In the genomic region with DNA sequence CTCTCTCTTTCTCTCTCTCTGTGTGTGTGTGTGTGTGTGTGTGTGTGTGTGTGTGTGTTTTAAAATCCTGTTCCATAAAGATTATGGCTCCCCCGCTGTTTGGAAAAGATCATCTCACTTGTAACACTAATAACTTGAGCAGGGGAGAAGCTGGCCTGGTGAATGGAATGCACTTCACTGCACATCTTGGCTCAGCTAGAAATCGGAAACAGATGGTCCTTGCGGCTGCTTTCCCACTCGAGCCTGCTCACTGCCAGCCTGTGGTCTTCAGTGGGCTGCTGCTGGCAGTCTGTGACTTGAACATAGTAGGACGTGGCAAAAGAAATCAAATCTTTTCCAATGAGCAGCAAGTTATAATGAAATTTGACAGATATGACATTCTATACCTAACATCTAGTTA, we compare ENCODE assay signal across 9 mouse cellular contexts.
A peak's percentile ranks its signal among the peaks of the same experiment; 100 is the strongest.
DNase-seq lines count a peak whose midpoint lies in the region; ATAC-seq and TF ChIP-seq lines count a peak whose summit lies in the region.
"Had no signal": no experiment of that assay in that cellular context is flagged by ENCODE, and none has a peak within 500 bp of the region (broad histone marks: within the 10 kb centered on the region; RNA-seq: fewer than 3 reads in every experiment).

No protein-coding gene starts in this region.

- no peak for TF ChIP-seq CTCF in forebrain, postnatal 0 days (IDR thresholded peaks at IDR 0.05; ENCODE audit: low read depth)
- TF ChIP-seq CTCF in stomach, postnatal 0 days (IDR thresholded peaks at IDR 0.05; ENCODE audit: low read depth) = 0 out of 2 replicates have a peak, but pooled peaks have one; percentile 2
- no peak for TF ChIP-seq CTCF in heart, adult 2 months (IDR thresholded peaks at IDR 0.05)

- peak; percentile 8 to 40 for DNase-seq in left cerebral cortex, adult 18-20 months (ENCODE audit: low spot score in 2 of 2)
- DNase-seq in left cerebral cortex, adult 11 months (ENCODE audit: low spot score) = no peak
- DNase-seq in forebrain, postnatal 0 days = peak; percentile 81
- DNase-seq in left cerebral cortex, postnatal 4 days = peak; percentile 84
- no peak for DNase-seq in stomach, postnatal 0 days (ENCODE audit: low spot score)
- DNase-seq in ovary, postnatal 36 days (ENCODE audit: low spot score) = no peak
- no peak for DNase-seq in spleen, adult 12 weeks (ENCODE audit: low spot score)
- no peak for DNase-seq in heart, adult 2 months

- H3K27ac ChIP-seq in forebrain, postnatal 0 days (ENCODE audit: low read depth, low read length) = no peak overlapping the region; the same call in 1 of the 2 replicates
- H3K27ac ChIP-seq in stomach, postnatal 0 days (replicated peaks) = no peak overlapping the region
- H3K27ac ChIP-seq in heart, adult 2 months = no peak overlapping the region
- H3K27ac ChIP-seq: liver, embryonic 14.5 days had no signal

- intact Hi-C loops in left cerebral cortex, postnatal 4 days (cut with DNase I) = no loop called here
- intact Hi-C loops in heart, adult 2 months (cut with DNase I) = no loop called here

- no peak for TF ChIP-seq EP300 in stomach, postnatal 0 days (optimal IDR thresholded peaks at IDR 0.05)
- TF ChIP-seq EP300 in heart, adult 2 months (IDR thresholded peaks at IDR 0.05; ENCODE audit: insufficient read depth, low read depth, low read length) = no peak

- no peak overlapping the region for H3K4me3 ChIP-seq in forebrain, postnatal 0 days (ENCODE audit: low read depth, low read length)
- no peak overlapping the region for H3K4me3 ChIP-seq in stomach, postnatal 0 days (ENCODE audit: low read depth, low read length)
- H3K4me3 ChIP-seq in heart, adult 2 months = no peak overlapping the region

- 19% methylated on average over 5 of the region's 5 CpGs for WGBS in forebrain, postnatal 0 days
- WGBS in stomach, postnatal 0 days = 25% methylated on average over 5 of the region's 5 CpGs
- 39% methylated on average over 5 of the region's 5 CpGs for WGBS in heart, adult 2 months

- no peak overlapping the region for H3K4me2 ChIP-seq in forebrain, postnatal 0 days (ENCODE audit: low read depth)
- no peak overlapping the region for H3K4me2 ChIP-seq in stomach, postnatal 0 days (replicated peaks; ENCODE audit: low read depth)

- no peaks in the 10 kb centered on the region for H3K9me3 ChIP-seq in forebrain, postnatal 0 days (ENCODE audit: low read length)
- H3K9me3 ChIP-seq in stomach, postnatal 0 days (ENCODE audit: control insufficient read depth, low read length) = no peaks in the 10 kb centered on the region

- no peak overlapping the region for H3K9ac ChIP-seq in forebrain, postnatal 0 days
- no peak overlapping the region for H3K9ac ChIP-seq in stomach, postnatal 0 days (ENCODE audit: low read length)
- H3K9ac ChIP-seq in heart, adult 2 months (ENCODE audit: low read depth, low read length) = no peak overlapping the region
- H3K9ac ChIP-seq: liver, embryonic 14.5 days had no signal

- 0 out of 2 replicates have a peak, but pooled peaks cover 4% of the 10 kb centered on the region for H3K4me1 ChIP-seq in forebrain, postnatal 0 days (ENCODE audit: insufficient read depth)
- no peaks in the 10 kb centered on the region for H3K4me1 ChIP-seq in stomach, postnatal 0 days (replicated peaks; ENCODE audit: control insufficient read depth, insufficient read depth)
- no peaks in the 10 kb centered on the region for H3K4me1 ChIP-seq in heart, adult 2 months (ENCODE audit: control insufficient read depth, insufficient read depth, low read length)

- TF ChIP-seq POLR2A in heart, adult 2 months (IDR thresholded peaks at IDR 0.05; ENCODE audit: insufficient read depth, low read depth, low read length) = no peak

- H3K27me3 ChIP-seq in forebrain, postnatal 0 days (ENCODE audit: insufficient read depth, low read length) = no peaks in the 10 kb centered on the region
- H3K27me3 ChIP-seq in stomach, postnatal 0 days (ENCODE audit: control insufficient read depth, insufficient read depth, low read length) = no peaks in the 10 kb centered on the region
- H3K27me3 ChIP-seq in heart, adult 2 months (ENCODE audit: control insufficient read depth, insufficient read depth, low read length) = no peaks in the 10 kb centered on the region

- H3K36me3 ChIP-seq in forebrain, postnatal 0 days (ENCODE audit: insufficient read depth) = no peaks in the 10 kb centered on the region
- no peaks in the 10 kb centered on the region for H3K36me3 ChIP-seq in stomach, postnatal 0 days (ENCODE audit: control insufficient read depth, insufficient read depth, low read length)
- H3K36me3 ChIP-seq in heart, adult 2 months (ENCODE audit: control insufficient read depth, insufficient read depth, low read length) = no peaks in the 10 kb centered on the region

- ATAC-seq in forebrain, postnatal 0 days = peak; percentile 93
- ATAC-seq in stomach, postnatal 0 days (ENCODE audit: low FRiP score, low TSS enrichment) = no peak

- H3K79me2 ChIP-seq in heart, adult 2 months (replicated peaks; ENCODE audit: control insufficient read depth, insufficient read depth, low read length) = no peaks in the 10 kb centered on the region

Comparison
In these comparisons a context has a peak if more than half of its experiments do, and no peak if none do; other contexts are left out.
1. DNase-seq: peak in left cerebral cortex, adult 18-20 months (2 of 2), forebrain, postnatal 0 days (single experiment) and left cerebral cortex, postnatal 4 days (single experiment); none in left cerebral cortex, adult 11 months (single experiment), stomach, postnatal 0 days (single experiment), ovary, postnatal 36 days (single experiment), spleen, adult 12 weeks (single experiment) and heart, adult 2 months (0 of 2).